Mouse (Mus musculus): ENCODE data around the gene Fxr2. TPM values are rescaled to one million over a fixed set of nuclear protein-coding genes. Genes with fewer than 3 reads are reported as not detected.

Fxr2 gene
- polyA plus RNA-seq, 1 experiment from 2014 or later: 27.9 TPM

DNA sequence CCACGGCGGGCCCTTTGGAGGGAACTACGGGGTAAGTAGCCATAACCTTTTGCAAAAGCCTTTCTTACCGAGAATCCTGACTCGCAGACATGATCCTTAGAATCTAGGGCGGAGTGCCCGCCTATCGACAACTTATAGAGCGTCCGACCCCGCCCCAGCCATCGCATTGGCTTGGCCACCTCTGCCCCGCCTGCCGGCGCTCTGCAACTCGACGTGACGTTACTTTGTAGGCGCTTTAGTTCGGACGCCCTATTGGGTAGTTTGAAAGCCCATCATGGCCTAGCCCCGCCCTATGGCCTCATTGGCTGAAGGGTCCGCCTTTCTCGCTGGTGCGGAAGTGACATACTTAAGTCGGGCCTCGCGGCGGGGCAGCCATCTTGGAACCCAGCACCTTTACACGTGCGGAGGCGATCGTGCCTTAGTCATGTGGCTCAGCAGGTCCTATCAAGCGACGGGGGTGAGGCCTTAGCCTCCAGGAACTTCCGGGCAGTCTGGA lies 39.5 kb downstream of the Fxr2 start, which contains the start of gene Eif4a1:
Gene Eif4a1, minus strand, starts transcription at position 213 of the 496 bp plus-strand sequence.
- Histone ChIP-seq H3K9me3 (ENCODE audit: control insufficient read depth, low read length) (no peaks in the 10 kb centered on the region), H3K9ac (peak within 1 kb of the TSS; percentile 90), H3K4me3 (replicated peaks; ENCODE audit: low read length) (peak within 1 kb of the TSS; percentile 85), H3K27me3 (ENCODE audit: control insufficient read depth, insufficient read depth, low read length) (no peaks in the 10 kb centered on the region), H3K4me2 (replicated peaks) (peak within 1 kb of the TSS; percentile 99), H3K4me1 (replicated peaks; ENCODE audit: control insufficient read depth, insufficient read depth, low read length) (peaks cover 16% of the 10 kb centered on the region), H3K27ac (peak within 1 kb of the TSS; percentile 92), H3K36me3 (replicated peaks; ENCODE audit: control insufficient read depth, insufficient read depth) (peaks cover 81% of the 10 kb centered on the region)
- ATAC-seq (ENCODE audit: low FRiP score) (peak; percentile 97), DNase-seq (ENCODE audit: low spot score) (peak; percentile 100)
- under 1% methylated on average over 36 of the region's 36 CpGs for WGBS

DNA sequence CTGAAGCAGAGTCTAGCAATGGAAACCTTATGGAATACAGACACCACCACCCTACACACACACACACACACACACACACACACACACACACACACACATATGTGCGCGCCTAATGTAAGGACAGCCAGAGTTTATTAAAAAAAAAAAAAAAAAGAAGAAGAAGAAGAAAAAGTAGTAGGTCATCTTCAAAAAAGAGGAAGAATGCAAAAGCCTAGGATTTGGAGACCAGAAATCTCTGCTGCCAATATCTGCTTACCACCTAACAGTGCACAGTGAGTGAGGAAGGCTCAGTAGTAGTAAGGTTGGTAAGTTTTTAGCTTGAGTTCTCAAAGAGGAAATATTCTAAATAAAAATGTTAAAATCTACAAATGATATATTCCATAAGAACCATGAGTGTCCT lies 46.4 kb downstream of the Fxr2 start:
- H3K4me2 ChIP-seq (replicated peaks): no peak overlapping the region; the same call in 1 of the 2 replicates
- no peak for DNase-seq (ENCODE audit: low spot score)
- H3K4me1 ChIP-seq (replicated peaks; ENCODE audit: control insufficient read depth, insufficient read depth, low read length): peaks cover 25% of the 10 kb centered on the region
- H3K9me3 ChIP-seq (ENCODE audit: control insufficient read depth, low read length): no peaks in the 10 kb centered on the region
- 91% methylated on average over 2 of the region's 2 CpGs for WGBS
- no peak overlapping the region for H3K4me3 ChIP-seq (replicated peaks; ENCODE audit: low read length)
- no peak overlapping the region for H3K9ac ChIP-seq
- no peak overlapping the region for H3K27ac ChIP-seq
- H3K27me3 ChIP-seq (ENCODE audit: control insufficient read depth, insufficient read depth, low read length): no peaks in the 10 kb centered on the region
- peaks cover 57% of the 10 kb centered on the region for H3K36me3 ChIP-seq (replicated peaks; ENCODE audit: control insufficient read depth, insufficient read depth)
- no peak for ATAC-seq (ENCODE audit: low FRiP score)

DNA sequence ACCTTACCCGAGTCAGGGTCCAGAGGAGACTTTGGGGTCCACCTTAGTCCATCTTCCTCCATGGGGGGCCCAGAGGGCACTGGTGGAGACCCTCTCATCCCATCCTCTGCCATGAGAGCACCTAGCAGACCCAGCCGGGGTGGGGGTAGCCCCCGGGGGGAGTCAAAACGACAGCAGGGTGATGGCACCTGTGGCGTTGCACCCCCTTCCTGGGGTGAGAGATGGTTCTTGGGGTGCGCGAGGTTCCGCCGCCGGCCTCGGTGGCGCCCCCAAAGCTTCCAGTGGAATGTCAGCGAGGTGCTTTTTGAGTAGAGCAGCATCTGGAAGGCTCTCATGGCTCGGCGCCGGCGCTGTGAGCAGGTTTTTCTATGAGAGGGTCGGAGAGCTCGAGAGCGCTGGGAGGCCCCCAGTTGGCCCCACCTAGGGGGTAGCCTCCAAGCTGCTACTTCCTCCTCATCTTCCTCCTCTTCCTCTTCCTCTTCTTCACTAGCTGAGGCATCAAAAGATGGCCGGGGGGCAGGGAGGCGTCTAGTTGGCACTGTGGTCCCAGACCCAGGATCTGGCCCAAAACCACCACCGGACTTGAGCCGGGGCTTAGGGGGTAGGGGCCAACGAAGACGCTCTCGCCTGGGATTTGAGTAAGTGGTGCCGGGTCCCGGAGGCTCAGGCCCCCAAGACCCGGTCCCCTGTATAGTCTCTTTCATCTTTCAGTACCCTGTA lies 47.5 kb downstream of the Fxr2 start:
- 90% methylated on average over 30 of the region's 30 CpGs for WGBS
- DNase-seq (ENCODE audit: low spot score): no peak
- no peak overlapping the region for H3K27ac ChIP-seq
- no peak for ATAC-seq (ENCODE audit: low FRiP score)
- no peaks in the 10 kb centered on the region for H3K9me3 ChIP-seq (ENCODE audit: control insufficient read depth, low read length)
- peak overlapping the region; percentile 74; the same call in 1 of the 2 replicates for H3K9ac ChIP-seq
- no peaks in the 10 kb centered on the region for H3K27me3 ChIP-seq (ENCODE audit: control insufficient read depth, insufficient read depth, low read length)
- H3K4me3 ChIP-seq (replicated peaks; ENCODE audit: low read length): peak overlapping the region; percentile 73
- peak overlapping the region; percentile 71 for H3K4me2 ChIP-seq (replicated peaks)
- H3K36me3 ChIP-seq (replicated peaks; ENCODE audit: control insufficient read depth, insufficient read depth): peaks cover 46% of the 10 kb centered on the region
- peaks cover 25% of the 10 kb centered on the region for H3K4me1 ChIP-seq (replicated peaks; ENCODE audit: control insufficient read depth, insufficient read depth, low read length)

DNA sequence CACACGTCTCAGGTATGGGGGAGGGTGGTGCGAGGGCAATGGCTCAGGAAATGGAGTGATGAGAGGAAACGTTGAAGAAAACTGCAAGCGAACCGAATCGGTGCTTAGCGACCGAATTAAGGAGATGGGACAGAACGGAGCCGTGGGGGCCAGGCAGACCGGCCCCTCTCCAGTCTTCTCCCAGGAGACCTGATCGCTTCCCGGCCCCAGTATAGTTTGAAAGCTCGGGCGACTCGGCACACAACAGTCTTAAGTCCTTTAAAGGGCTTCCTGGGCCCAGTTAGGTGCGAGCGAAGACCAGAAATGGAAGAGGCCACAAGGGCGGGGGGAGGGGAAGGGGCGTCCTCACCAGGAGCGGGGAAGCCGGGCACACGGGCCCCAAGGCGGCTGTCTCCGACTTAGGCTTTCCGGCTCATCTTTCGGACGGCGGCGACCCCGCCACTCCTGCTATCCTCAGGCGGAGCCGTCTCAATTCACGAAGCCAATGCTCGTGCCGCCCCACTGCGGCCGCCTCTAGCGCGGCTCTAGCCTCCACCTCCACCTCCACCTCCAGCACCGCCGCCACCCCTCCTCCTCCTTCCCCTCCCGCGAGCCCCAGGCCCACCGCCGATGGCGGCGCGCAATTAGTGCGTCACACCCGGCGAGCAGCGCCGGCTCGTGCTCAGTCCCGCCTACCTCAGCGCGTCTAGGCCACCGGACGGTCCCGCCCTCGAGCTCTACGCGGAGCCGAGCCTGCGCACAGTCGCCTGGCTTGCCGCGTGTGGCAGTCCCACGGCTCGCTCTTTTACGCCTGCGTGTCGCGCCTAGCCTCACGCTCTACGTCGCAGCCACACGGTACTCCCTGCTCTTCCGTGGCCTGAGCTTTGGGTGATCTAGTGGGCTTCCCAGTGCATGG lies 48.8 kb downstream of the Fxr2 start, which contains the start of gene Senp3:
Gene Senp3, minus strand, starts transcription at position 771 of the 895 bp plus-strand sequence.
- Histone ChIP-seq H3K4me2 (replicated peaks) (peak within 1 kb of the TSS; percentile 71), H3K4me1 (replicated peaks; ENCODE audit: control insufficient read depth, insufficient read depth, low read length) (peaks cover 25% of the 10 kb centered on the region), H3K36me3 (replicated peaks; ENCODE audit: control insufficient read depth, insufficient read depth) (peaks cover 33% of the 10 kb centered on the region), H3K4me3 (replicated peaks; ENCODE audit: low read length) (peak within 1 kb of the TSS; percentile 73), H3K27me3 (ENCODE audit: control insufficient read depth, insufficient read depth, low read length) (no peaks in the 10 kb centered on the region), H3K27ac (peak within 1 kb of the TSS; percentile 93), H3K9me3 (ENCODE audit: control insufficient read depth, low read length) (no peaks in the 10 kb centered on the region), H3K9ac (peak within 1 kb of the TSS; percentile 74)
- ATAC-seq (ENCODE audit: low FRiP score) (peak; percentile 97), DNase-seq (ENCODE audit: low spot score) (peak; percentile 99)
- WGBS: under 1% methylated on average over 71 of the region's 80 CpGs

DNA sequence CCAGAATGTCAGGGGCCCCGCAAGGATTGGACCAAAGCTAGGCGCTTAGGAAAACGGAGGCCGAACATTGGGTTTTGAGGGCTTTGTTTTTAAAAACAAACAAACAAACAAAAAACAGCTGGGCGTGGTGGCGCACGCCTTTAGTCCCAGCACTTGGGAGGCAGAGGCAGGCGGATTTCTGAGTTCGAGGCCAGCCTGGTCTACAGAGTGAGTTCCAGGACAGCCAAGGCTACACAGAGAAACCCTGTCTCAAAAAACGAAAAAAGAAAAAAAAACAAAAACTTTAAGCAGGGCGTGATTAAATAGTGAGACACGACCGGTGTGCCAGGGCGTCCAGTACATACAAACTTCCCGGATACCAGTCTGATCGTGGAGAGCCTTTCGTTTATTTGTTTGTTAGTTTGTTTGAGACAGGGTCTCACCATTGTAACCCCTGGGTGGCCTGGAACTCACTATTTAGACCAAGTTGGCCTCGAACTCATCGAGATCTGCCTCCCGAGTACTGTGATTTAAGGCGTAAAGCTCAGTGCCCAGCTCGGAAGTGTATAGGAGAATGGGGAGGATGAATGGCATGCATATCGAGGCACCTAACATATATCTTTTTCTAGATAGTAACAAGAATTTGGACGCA lies 49.5 kb downstream of the Fxr2 start:
- no peaks in the 10 kb centered on the region for H3K27me3 ChIP-seq (ENCODE audit: control insufficient read depth, insufficient read depth, low read length)
- H3K4me2 ChIP-seq (replicated peaks): peak overlapping the region; percentile 71
- peaks cover 25% of the 10 kb centered on the region for H3K36me3 ChIP-seq (replicated peaks; ENCODE audit: control insufficient read depth, insufficient read depth)
- peak overlapping the region; percentile 74 for H3K9ac ChIP-seq
- WGBS: 29% methylated on average over 24 of the region's 24 CpGs
- DNase-seq (ENCODE audit: low spot score) (no peak), ATAC-seq (ENCODE audit: low FRiP score) (no peak)
- H3K9me3 ChIP-seq (ENCODE audit: control insufficient read depth, low read length): no peaks in the 10 kb centered on the region
- peak overlapping the region; percentile 73 for H3K4me3 ChIP-seq (replicated peaks; ENCODE audit: low read length)
- peaks cover 25% of the 10 kb centered on the region for H3K4me1 ChIP-seq (replicated peaks; ENCODE audit: control insufficient read depth, insufficient read depth, low read length)
- peak overlapping the region; percentile 93 for H3K27ac ChIP-seq

DNA sequence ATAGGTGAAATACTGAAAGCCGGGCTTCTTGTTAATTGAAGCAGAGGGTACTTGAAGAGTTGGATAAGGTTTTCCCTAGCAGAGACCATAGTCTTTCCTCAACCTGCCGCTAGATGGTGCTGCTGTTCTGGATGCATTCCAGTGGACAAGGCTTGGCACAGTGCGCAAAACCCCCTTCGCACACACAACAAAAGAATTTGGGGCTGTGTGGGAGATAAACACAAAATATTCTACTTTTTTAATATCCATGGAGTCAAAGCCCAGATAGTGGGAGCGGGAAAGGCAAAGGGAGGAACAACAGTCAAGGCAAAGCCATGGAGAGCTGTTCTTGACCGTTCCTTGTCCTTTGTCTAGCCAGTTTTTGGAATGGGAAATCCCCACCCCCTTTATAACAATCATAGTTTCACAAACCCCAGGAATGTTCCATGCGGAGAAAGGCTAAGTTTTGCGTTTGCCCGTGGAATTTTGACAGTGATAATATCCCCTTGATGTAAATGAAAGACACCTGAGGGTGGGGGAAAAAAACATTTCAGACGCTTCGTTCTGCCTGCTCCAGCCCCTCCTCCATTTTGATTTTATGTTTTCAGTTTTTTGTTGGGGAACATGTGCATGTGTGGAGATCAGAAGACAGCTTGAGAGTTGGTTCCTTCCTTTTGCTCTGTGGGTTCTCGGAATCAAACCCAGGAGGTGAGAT lies 50.2 kb downstream of the Fxr2 start:
- WGBS: 20% methylated on average over 12 of the region's 12 CpGs
- Histone ChIP-seq H3K36me3 (replicated peaks; ENCODE audit: control insufficient read depth, insufficient read depth) (peaks cover 19% of the 10 kb centered on the region), H3K27ac (peak overlapping the region; percentile 93), H3K4me2 (replicated peaks) (peak overlapping the region; percentile 71), H3K9me3 (ENCODE audit: control insufficient read depth, low read length) (no peaks in the 10 kb centered on the region), H3K27me3 (ENCODE audit: control insufficient read depth, insufficient read depth, low read length) (no peaks in the 10 kb centered on the region), H3K4me3 (replicated peaks; ENCODE audit: low read length) (peak overlapping the region; percentile 73; the same call in 1 of the 2 replicates), H3K9ac (peak overlapping the region; percentile 74), H3K4me1 (replicated peaks; ENCODE audit: control insufficient read depth, insufficient read depth, low read length) (peaks cover 25% of the 10 kb centered on the region)
- ATAC-seq (ENCODE audit: low FRiP score) (0 out of 2 replicates have a peak, but pooled peaks have one; percentile 32), DNase-seq (ENCODE audit: low spot score) (peak; percentile 97)

DNA sequence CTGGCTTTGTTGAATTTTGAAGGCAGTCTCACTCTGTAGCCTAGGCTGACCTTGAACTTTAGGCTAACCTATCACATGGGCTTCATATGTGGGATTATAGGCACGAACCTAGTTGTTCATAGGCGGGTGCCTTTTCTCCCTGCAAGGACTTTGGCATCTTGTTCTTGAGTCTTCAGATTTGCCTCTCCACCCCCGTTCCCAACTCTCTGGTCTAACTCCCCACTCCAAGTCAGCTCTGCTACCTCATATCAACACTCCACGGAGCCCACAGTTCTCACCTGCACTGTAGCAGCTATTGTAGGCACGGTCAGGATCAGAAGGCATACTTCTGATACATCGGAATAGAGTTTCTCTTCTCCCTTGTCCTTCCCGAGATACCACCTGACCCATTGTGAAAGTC lies 50.8 kb downstream of the Fxr2 start:
- H3K27me3 ChIP-seq (ENCODE audit: control insufficient read depth, insufficient read depth, low read length): no peaks in the 10 kb centered on the region
- peaks cover 13% of the 10 kb centered on the region for H3K36me3 ChIP-seq (replicated peaks; ENCODE audit: control insufficient read depth, insufficient read depth)
- H3K4me3 ChIP-seq (replicated peaks; ENCODE audit: low read length): no peak overlapping the region
- peaks cover 25% of the 10 kb centered on the region for H3K4me1 ChIP-seq (replicated peaks; ENCODE audit: control insufficient read depth, insufficient read depth, low read length)
- peak overlapping the region; percentile 79 for H3K27ac ChIP-seq
- DNase-seq (ENCODE audit: low spot score) (no peak), ATAC-seq (ENCODE audit: low FRiP score) (no peak)
- H3K9me3 ChIP-seq (ENCODE audit: control insufficient read depth, low read length): no peaks in the 10 kb centered on the region
- peak overlapping the region; percentile 71 for H3K4me2 ChIP-seq (replicated peaks)
- WGBS: 85% methylated on average over 7 of the region's 7 CpGs
- H3K9ac ChIP-seq: peak overlapping the region; percentile 74

DNA sequence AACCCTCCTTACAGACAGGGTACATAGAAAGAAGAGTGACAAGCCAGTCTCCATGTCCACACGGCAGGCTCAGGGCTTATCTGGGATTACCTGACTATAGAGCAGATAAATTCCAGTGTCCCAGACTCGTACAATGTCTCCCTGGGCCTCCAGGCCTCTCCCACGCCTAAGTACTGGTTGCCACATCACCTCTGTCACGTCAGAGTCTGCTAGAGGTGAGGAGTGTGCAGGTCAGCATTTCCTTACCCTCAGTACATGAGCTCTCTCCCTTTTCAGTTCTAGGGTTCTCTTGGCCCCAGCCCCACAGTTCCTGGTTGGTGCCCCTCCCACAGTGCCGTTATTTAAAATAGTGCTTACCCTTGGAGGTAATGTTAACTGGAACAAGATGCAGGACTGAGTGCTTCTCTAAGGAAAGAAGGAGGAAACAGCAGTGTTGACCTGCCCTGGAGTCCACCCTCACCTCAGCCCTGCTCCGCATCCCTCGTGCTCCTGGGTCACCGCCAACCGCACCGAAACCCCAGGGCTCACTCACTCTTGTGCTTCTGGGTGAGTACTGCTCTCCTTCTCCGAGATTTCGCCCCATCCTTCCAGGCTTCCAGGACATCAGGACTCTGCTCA lies 51.4 kb downstream of the Fxr2 start:
- DNase-seq (ENCODE audit: low spot score) (no peak), ATAC-seq (ENCODE audit: low FRiP score) (no peak)
- Histone ChIP-seq H3K27ac (no peak overlapping the region), H3K27me3 (ENCODE audit: control insufficient read depth, insufficient read depth, low read length) (no peaks in the 10 kb centered on the region), H3K4me3 (replicated peaks; ENCODE audit: low read length) (no peak overlapping the region), H3K4me1 (replicated peaks; ENCODE audit: control insufficient read depth, insufficient read depth, low read length) (peaks cover 25% of the 10 kb centered on the region), H3K4me2 (replicated peaks) (no peak overlapping the region), H3K9me3 (ENCODE audit: control insufficient read depth, low read length) (no peaks in the 10 kb centered on the region), H3K36me3 (replicated peaks; ENCODE audit: control insufficient read depth, insufficient read depth) (peaks cover 9% of the 10 kb centered on the region), H3K9ac (peak overlapping the region; percentile 13; the same call in 1 of the 2 replicates)
- 84% methylated on average over 12 of the region's 12 CpGs for WGBS
